8 mouse cellular contexts compared by ENCODE assay signal in the genomic region with DNA sequence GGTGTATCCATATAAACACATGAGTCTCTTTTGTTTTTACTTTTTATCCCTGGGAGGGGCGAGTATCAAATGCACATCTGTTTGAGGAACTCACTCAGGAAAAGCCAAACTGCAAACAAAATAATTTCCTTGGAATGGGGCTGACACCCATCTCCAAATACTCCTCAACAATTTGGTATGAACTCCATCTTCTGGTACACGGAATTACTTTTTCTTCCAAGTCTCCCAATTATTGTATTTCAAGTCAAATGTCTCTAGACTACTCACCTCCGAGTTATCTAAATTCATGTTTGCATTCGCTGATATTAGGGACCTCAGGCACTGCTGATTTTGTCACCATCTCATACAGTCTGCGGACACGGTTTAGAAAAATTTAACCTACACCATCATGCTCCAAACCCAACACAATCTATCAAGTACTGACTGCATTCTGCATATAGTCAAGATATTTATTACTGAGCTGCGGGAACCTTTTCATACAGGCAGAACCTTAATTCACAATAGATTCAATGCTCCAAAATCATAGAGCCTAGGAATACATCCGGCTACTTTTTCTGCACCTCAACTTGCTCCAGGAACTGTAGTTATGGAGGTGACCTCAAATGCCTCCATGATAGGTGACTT. TPM values are rescaled to one million over a fixed set of nuclear protein-coding genes. Genes with fewer than 3 reads are reported as not detected.
DNase-seq lines count a peak whose midpoint lies in the region; ATAC-seq and TF ChIP-seq lines count a peak whose summit lies in the region.

No protein-coding gene starts in this region.

- no peaks in the 10 kb centered on the region for H3K27me3 ChIP-seq in heart, embryonic 10.5 days (ENCODE audit: insufficient read depth, poor library complexity, severe bottlenecking)
- no peaks in the 10 kb centered on the region for H3K27me3 ChIP-seq in CH12.LX (replicated peaks)
- no peaks in the 10 kb centered on the region for H3K27me3 ChIP-seq in forebrain, embryonic 12.5 days
- H3K27me3 ChIP-seq in liver, embryonic 15.5 days, result no peaks in the 10 kb centered on the region

- TF ChIP-seq CTCF in CH12.LX (conservative IDR thresholded peaks at IDR 0.05 in 1 of 2, IDR thresholded peaks at IDR 0.05 in 1 of 2; ENCODE audit: low read depth in 2 of 2, low read length in 2 of 2), result no peak

- ATAC-seq in forebrain, embryonic 12.5 days (ENCODE audit: low FRiP score), result no peak
- ATAC-seq in liver, embryonic 15.5 days (ENCODE audit: insufficient read depth), result no peak
- no peak for ATAC-seq in inflammation-experienced regulatory T-cells, adult 6 months

- H3K4me2 ChIP-seq in CH12.LX (ENCODE audit: insufficient read depth, low read depth, poor library complexity, severe bottlenecking), result peak overlapping the region; percentile 99
- peak overlapping the region; percentile 63 for H3K4me2 ChIP-seq in forebrain, embryonic 12.5 days
- peak overlapping the region; percentile 86 for H3K4me2 ChIP-seq in liver, embryonic 15.5 days

- TF ChIP-seq EP300 in CH12.LX (IDR thresholded peaks at IDR 0.05; ENCODE audit: low read length), result no peak

- TF ChIP-seq RAD21 in CH12.LX (IDR thresholded peaks at IDR 0.05; ENCODE audit: low read depth, low read length), result no peak

- DNase-seq in heart, embryonic 10.5 days (ENCODE audit: low spot score), result no peak
- no peak for DNase-seq in heart, adult 11 months
- DNase-seq in CH12.LX (ENCODE audit: extremely low read depth), result no peak
- DNase-seq in right cerebral cortex, adult 2 months (ENCODE audit: low spot score in 2 of 2), result no peak
- no peak for DNase-seq in ovary, postnatal 36 days (ENCODE audit: low spot score)

- H3K4me1 ChIP-seq in heart, embryonic 10.5 days, result peaks cover 20% of the 10 kb centered on the region
- H3K4me1 ChIP-seq in CH12.LX (ENCODE audit: control insufficient read depth in 1 of 2, insufficient read depth in 2 of 2), result peaks cover 3 to 63% of the 10 kb centered on the region in 2 experiments; a peak in 3 of 4 replicates
- peaks cover 25% of the 10 kb centered on the region for H3K4me1 ChIP-seq in forebrain, embryonic 12.5 days
- H3K4me1 ChIP-seq in liver, embryonic 15.5 days (replicated peaks), result peaks cover 31% of the 10 kb centered on the region

- no peak for TF ChIP-seq POLR2A in CH12.LX (IDR thresholded peaks at IDR 0.05; ENCODE audit: low read depth, low read length)

- H3K79me2 ChIP-seq in CH12.LX (replicated peaks; ENCODE audit: control insufficient read depth, extremely low read depth, insufficient read depth, poor library complexity, severe bottlenecking), result peaks cover 58% of the 10 kb centered on the region

- peaks cover 5% of the 10 kb centered on the region for H3K36me3 ChIP-seq in heart, embryonic 10.5 days
- H3K36me3 ChIP-seq in CH12.LX (replicated peaks in 1 of 2; ENCODE audit: control insufficient read depth in 1 of 2, insufficient read depth in 1 of 2, low read length in 1 of 2), result peaks cover 2 to 16% of the 10 kb centered on the region in 2 experiments
- H3K36me3 ChIP-seq in forebrain, embryonic 12.5 days (replicated peaks), result 0 out of 2 replicates have a peak, but pooled peaks cover 4% of the 10 kb centered on the region
- H3K36me3 ChIP-seq in liver, embryonic 15.5 days (replicated peaks), result no peaks in the 10 kb centered on the region; the same call in 1 of the 2 replicates

- peak overlapping the region; percentile 98 for H3K27ac ChIP-seq in heart, embryonic 10.5 days
- H3K27ac ChIP-seq in CH12.LX (ENCODE audit: insufficient read depth, low read depth), result peak overlapping the region; percentile 80
- H3K27ac ChIP-seq in forebrain, embryonic 12.5 days, result peak overlapping the region; percentile 92
- peak overlapping the region; percentile 91 for H3K27ac ChIP-seq in liver, embryonic 15.5 days (replicated peaks)

- dilution Hi-C loops in CH12.LX (cut with MboI; ENCODE audit: extremely low pct_ligation_motif_present, extremely low pct_unique_long_range_greater_than_20kb, low sequenced_read_pairs), result no loop called here

- H3K4me3 ChIP-seq in heart, embryonic 10.5 days, result peak overlapping the region; percentile 81
- peak overlapping the region; percentile 57 to 76 (median 62) for H3K4me3 ChIP-seq in CH12.LX (replicated peaks in 1 of 3; ENCODE audit: low read depth in 2 of 3, low read length in 2 of 3, poor library complexity in 1 of 3)
- H3K4me3 ChIP-seq in forebrain, embryonic 12.5 days (replicated peaks), result peak overlapping the region; percentile 55
- peak overlapping the region; percentile 78 for H3K4me3 ChIP-seq in liver, embryonic 15.5 days (replicated peaks)

- no peaks in the 10 kb centered on the region for H3K9me3 ChIP-seq in heart, embryonic 10.5 days
- no peaks in the 10 kb centered on the region for H3K9me3 ChIP-seq in CH12.LX (replicated peaks; ENCODE audit: low read length)
- no peaks in the 10 kb centered on the region for H3K9me3 ChIP-seq in forebrain, embryonic 12.5 days
- no peaks in the 10 kb centered on the region for H3K9me3 ChIP-seq in liver, embryonic 15.5 days (replicated peaks)

- H3K9ac ChIP-seq in CH12.LX (ENCODE audit: insufficient read depth, low read depth), result peak overlapping the region; percentile 72
- peak overlapping the region; percentile 65 for H3K9ac ChIP-seq in forebrain, embryonic 12.5 days
- H3K9ac ChIP-seq in liver, embryonic 15.5 days, result peak overlapping the region; percentile 86

- WGBS in heart, embryonic 10.5 days, result 29% methylated on average over 8 of the region's 8 CpGs
- 34% methylated on average over 8 of the region's 8 CpGs for WGBS in forebrain, embryonic 12.5 days
- 8% methylated on average over 8 of the region's 8 CpGs for WGBS in liver, embryonic 15.5 days (ENCODE audit: insufficient replicate concordance)

- in situ Hi-C loops in CH12.LX (cut with MboI; ENCODE audit: low pct_ligation_motif_present, low pct_unique_long_range_greater_than_20kb, low sequenced_read_pairs), result no loop called here

TF ChIP-seq in CH12.LX, 34 proteins besides CTCF, POLR2A, EP300 and RAD21:
- TF ChIP-seq USF1 (IDR thresholded peaks at IDR 0.05; ENCODE audit: low read depth, low read length) (no peak), NELFE (IDR thresholded peaks at IDR 0.05; ENCODE audit: low read depth, low read length) (no peak), MAX (IDR thresholded peaks at IDR 0.05; ENCODE audit: low read length) (0 out of 2 replicates have a peak, but pooled peaks have one; percentile 29), CHD1 (IDR thresholded peaks at IDR 0.05; ENCODE audit: low read depth, low read length) (peak; percentile 88), HCFC1 (IDR thresholded peaks at IDR 0.05; ENCODE audit: low read depth, low read length) (no peak), MYC (IDR thresholded peaks at IDR 0.05; ENCODE audit: low read depth, low read length) (0 out of 2 replicates have a peak, but pooled peaks have one; percentile 40), MXI1 (IDR thresholded peaks at IDR 0.05; ENCODE audit: low read depth, low read length) (peak; percentile 15; the same call in 1 of the 2 replicates), POLR2AphosphoS2 (IDR thresholded peaks at IDR 0.05; ENCODE audit: low read depth, low read length) (no peak; the same call in 1 of the 2 replicates), SIN3A (IDR thresholded peaks at IDR 0.05; ENCODE audit: low read length) (peak; percentile 18; the same call in 1 of the 2 replicates)

RNA-seq across cellular contexts. Expression of gene Cisd2, which starts 1.4 kb away (rescaled TPM):
- 66.2 and 67.0 TPM in 2 replicates for polyA plus RNA-seq in heart, embryonic 10.5 days (2016; fragmentation: Nextera tagmentation; extraction: Ambion mirVana)
- 36.4 and 39.4 TPM in 2 replicates for total RNA-seq in CH12.LX (2012; rRNA removed)
- 62.0 and 70.8 TPM in 2 replicates for total RNA-seq in CH12.LX (2014; rRNA removed)
- polyA plus RNA-seq in CH12.LX (2012; ENCODE audit: insufficient read length, low read depth), result 58.2 and 65.5 TPM in 2 replicates
- 92.3 and 93.0 TPM in 2 replicates for polyA plus RNA-seq in forebrain, embryonic 12.5 days (2016; fragmentation: Nextera tagmentation; extraction: Ambion mirVana)
- 27.7 and 28.9 TPM in 2 replicates for polyA plus RNA-seq in liver, embryonic 15.5 days (2015; fragmentation: Nextera tagmentation; extraction: Ambion mirVana)
- polyA plus RNA-seq in inflammation-experienced regulatory T-cells, adult 6 months (2017; shearing (Covaris generic)), result 10 to 100 TPM; 56.9 to 78.1 (median 68.0) TPM

RNA-seq across cellular contexts. Expression of gene Ube2d3, which starts 15.6 kb away (rescaled TPM):
- 461 and 523 TPM in 2 replicates for polyA plus RNA-seq in heart, embryonic 10.5 days (2016; fragmentation: Nextera tagmentation; extraction: Ambion mirVana)
- total RNA-seq in CH12.LX (2012; rRNA removed) (590 and 839 TPM in 2 replicates), CH12.LX (2014; rRNA removed) (1,791 and 1,803 TPM in 2 replicates)
- 1,178 and 1,222 TPM in 2 replicates for polyA plus RNA-seq in CH12.LX (2012; ENCODE audit: insufficient read length, low read depth)
- 519 and 542 TPM in 2 replicates for polyA plus RNA-seq in forebrain, embryonic 12.5 days (2016; fragmentation: Nextera tagmentation; extraction: Ambion mirVana)
- polyA plus RNA-seq in liver, embryonic 15.5 days (2015; fragmentation: Nextera tagmentation; extraction: Ambion mirVana), result 216 and 230 TPM in 2 replicates
- polyA plus RNA-seq in inflammation-experienced regulatory T-cells, adult 6 months (2017; shearing (Covaris generic)), result 100 to 1,000 TPM; 322 to 504 (median 355) TPM
